Mouse (Mus musculus) layer of hippocampus, postnatal 10 days (tissue): ENCODE results near the gene Mfn2. TPM values are rescaled to one million over a fixed set of nuclear protein-coding genes. Genes with fewer than 3 reads are reported as not detected.

Experiments
- DNase-seq, 2 experiments: peaks; one replicate each; pipeline ENCODE4 v3.0.0; 2021; ENCODE audit warnings: low spot score in 2 of 2
- total RNA-seq, 2 experiments: library from RNA; stranded (reverse); gene quantifications; 2 replicates each; pipeline ENCODE4 v1.2.3; 2021

The Mfn2 gene
- total RNA-seq, 2 experiments from 2014 or later, result 149 to 175 TPM

GRCm38 (mm10) chr4:147918459-147919121 lies 14.1 kb upstream of the Mfn2 start:
- DNase-seq, result peak; percentile 59 to 64

DNA sequence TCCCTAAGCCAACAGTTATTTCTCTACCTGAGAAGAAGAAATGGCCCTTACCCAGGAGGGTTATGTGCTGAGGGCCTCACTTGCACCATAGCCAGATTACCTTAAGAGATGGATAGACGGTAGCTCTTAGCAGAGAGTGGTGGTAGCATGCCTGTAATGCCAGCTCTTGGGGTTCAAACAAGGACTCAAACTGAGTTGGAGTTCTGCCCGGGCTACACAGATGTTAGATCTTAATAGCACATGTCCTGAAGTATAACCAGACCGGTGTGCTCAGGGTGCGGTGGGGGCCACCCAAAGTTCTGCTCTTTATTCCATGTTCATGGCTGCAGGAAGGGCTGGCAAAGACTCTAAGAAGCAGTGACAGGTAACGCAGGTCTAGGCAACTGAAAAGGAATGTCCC lies 5.0 kb upstream of the Mfn2 start:
- DNase-seq, result no peak

DNA sequence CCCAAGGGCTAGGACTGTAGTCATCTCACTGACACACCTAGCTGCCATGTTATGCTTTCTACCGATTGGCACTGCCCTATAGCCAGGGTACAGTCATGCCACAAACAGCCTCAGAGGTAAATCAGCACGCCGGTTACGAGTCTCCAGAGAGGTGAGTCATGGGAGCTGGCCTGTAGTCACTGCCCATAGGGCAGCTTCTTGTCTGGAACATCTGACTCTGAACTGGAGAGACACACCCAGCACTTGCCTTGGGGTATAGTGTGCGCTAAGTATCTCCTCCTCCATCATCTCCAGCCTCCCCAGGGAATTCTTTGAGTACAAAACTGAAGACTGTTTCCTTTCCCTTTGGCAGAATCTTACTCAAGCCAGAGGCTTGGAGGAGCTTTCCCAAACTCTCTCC lies 1.7 kb upstream of the Mfn2 start:
- no peak for DNase-seq

- DNase-seq, result peak in 1 of 2 experiments; percentile 48
These were observed 671 bp upstream of the Mfn2 start for GRCm38 (mm10) chr4:147905090-147905659.

- DNase-seq, result no peak
These were observed 903 bp downstream of the Mfn2 start for GRCm38 (mm10) chr4:147903601-147904000.

DNA sequence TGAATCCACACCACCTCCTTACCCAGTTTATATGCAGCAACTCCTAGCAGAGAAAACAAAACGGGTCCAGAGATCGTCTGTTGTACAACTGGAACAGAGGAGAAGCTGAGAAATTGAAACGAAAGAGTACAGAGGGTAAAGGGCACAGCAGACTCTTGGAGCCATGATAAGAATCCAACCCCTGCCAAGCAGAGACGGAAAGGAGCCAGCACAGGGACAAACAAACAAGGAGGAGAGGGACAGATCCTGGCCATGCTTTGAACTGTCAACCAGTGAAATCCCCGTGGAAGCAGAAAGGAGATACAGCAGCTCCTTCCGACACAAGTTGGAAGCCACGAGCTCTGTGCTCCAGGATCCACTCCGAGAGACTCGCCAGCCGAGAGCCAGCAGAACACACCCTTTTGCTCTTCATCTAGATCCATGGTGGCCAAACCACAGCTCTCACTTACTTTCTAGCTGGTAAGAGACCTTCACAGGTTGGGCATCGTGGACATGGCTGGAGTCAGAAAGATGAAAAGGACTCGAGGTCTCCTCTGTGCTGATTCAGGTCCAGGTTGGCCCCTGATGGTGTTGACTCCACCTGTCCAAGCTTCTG lies 1.5 kb downstream of the Mfn2 start:
- DNase-seq, result no peak

DNA sequence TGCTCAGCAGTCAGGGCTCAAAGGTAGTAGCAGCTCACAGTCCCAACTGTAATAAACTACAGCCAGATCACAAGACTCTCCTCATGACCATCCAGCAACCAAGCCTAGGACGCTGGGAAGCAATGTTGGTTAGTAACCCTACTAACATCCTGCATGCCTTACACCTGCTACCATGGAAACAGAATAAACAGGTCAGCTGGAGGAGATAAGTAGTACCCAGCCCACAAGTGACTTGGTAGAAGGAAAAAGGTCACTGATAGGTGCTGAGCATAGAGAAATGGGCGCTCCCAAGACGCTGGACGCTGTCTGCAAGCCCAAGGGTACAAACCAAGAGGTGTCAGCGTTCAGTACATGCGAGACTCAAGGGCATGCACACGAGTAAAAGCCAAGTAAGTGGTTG lies 4.1 kb downstream of the Mfn2 start:
- no peak for DNase-seq

- no peak for DNase-seq
These were observed 7.2 kb downstream of the Mfn2 start for GRCm38 (mm10) chr4:147897348-147897747.

DNA sequence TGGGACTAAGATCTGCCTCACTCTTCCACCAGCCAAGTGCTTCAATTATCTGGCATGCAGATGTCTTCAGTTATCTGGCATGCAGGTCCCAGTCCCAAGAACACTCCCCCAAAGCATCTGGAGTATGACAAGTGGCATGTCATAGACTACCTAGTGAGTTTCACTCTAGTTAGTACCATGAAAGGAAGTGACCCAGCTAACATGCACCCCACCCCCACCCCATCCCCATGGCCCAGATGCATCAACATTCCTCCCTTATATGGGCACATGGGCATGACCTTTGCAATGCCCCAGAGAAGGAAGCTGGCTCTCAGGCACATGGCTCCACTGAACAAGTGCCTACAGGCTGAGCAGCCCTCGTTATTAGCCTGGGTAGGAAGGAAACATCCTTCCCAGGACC lies 8.1 kb downstream of the Mfn2 start:
- DNase-seq, result no peak

DNA sequence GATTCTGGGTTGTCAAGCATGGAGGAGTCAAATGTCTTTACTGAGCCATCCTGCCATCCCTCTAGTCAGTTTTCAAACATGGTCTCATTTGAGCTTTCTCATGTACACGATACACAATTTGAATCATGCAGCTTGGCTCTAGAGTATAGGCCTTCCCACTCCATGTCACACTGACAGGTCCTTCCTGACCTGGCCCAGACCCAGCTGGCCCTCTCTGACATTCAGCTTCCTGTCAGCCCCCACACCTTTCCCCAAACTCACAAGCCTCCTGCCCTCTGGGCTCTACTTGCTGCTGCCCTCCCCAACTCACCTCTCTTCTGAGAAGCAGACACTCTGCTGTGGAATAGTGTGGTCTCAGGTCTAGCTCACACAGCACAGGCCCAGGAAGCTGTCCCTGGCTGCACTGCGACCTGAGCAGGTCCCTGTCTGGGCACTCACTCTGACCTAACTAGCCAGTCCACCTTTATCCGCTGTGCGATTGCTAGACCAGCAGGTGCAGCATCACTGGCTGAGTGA lies 8.6 kb downstream of the Mfn2 start:
- DNase-seq, result no peak

- no peak for DNase-seq
These were observed 14.2 kb downstream of the Mfn2 start for GRCm38 (mm10) chr4:147890341-147890740.

DNA sequence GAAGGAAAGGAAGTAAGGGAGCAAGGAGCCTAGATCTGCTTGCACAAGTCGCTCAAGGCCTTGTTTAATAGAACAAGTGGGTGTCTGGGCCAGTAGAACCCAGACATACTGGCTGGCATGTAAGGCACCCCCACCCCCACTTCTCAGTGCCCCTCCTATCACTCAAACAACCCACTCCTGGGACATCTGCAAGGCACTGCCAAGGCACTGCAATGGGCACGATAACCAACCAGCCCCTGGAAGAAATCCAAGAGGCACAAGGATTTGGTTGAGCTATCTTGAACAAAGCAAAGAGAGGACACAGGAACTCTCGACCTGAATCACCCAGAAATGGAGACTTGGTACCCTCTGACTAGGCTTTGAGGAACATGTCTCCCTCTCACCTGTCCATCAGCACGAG lies 16.3 kb downstream of the Mfn2 start:
- no peak for DNase-seq

DNA sequence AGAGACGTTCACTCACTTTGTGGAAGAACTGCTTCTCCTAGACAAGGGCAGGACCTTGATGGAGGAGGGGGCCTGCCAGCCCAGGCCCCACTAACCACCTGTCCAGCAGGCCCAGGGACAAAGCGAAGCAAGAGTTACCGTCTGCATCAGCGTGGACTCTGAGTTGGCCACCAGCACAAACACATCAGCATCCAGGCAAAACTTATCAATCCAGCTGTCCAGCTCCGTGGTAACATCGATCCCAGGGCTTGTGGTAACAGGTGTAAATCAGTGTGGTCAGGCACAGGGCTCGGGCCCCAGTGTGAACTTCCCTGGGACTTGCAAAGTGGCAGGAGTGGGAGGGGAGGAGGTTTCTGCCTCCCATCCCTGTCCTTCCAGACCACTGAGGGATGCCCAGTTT lies 17.2 kb downstream of the Mfn2 start:
- DNase-seq, result no peak

DNA sequence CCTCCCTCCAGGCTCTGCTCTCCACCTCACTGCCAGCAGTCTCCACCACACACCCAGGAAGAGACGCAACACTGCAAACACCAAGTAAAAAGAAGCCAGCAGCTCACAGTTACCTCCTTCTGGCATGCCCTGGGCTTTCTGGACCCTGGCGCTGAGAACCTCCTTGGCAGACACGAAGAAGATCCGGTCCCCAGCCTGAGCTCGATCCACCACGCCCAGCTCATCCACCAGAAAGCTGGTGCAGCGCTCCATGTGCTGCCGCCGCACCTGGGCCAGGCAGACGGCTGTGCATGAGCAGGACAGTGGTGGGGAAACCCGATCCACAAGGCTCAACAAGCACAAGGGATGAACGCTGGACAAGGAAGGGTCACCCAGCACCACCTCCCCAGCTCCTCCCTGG lies 18.3 kb downstream of the Mfn2 start:
- DNase-seq, result no peak

GRCm38 (mm10) chr4:147884138-147884537 lies 20.4 kb downstream of the Mfn2 start:
- no peak for DNase-seq

- DNase-seq, result no peak
These were observed 21.5 kb downstream of the Mfn2 start for GRCm38 (mm10) chr4:147883041-147883440.

GRCm38 (mm10) chr4:147881792-147882191 lies 22.7 kb downstream of the Mfn2 start:
- DNase-seq, result no peak

DNA sequence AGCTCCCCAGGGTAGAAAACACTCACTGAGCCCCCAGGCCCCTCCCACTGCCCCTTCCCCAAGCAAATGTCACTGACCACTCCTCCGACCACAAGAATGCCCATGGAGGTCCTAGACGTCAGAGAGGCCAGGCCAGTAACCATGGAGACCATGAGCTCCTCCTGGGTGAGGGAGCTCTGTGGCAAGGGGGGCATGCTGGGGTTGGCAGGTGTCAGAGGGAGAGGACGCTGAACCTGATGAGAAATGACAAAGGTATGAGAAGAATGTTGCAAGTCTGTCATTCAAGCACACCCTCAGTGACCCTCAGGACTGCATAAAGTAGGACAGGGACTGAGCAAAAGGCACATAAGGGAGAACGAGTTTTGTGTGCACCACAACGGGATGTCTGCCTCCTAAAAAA lies 24.6 kb downstream of the Mfn2 start:
- no peak for DNase-seq

DNA sequence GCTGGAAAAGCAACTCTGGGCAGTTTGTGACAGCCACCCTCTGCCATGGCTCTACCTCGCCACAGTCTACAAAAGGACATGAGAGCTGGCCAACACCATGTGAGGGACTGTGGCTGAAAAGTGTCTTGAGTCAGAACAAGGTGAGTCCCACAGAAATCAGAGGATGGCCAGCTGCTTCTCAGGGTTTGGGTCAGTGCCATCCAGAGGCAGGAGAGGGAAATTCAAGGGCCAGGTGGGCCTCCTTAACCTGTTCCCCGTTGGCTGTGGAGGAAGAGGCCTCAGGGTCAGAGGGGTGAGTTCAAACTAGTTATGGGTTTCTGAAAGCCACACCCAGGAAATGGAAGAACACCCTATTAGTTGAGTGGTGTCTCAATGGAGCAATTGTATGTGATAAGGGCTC lies 25.0 kb downstream of the Mfn2 start:
- DNase-seq, result no peak

- no peak for DNase-seq
These were observed 26.0 kb downstream of the Mfn2 start for GRCm38 (mm10) chr4:147878537-147878936.

GRCm38 (mm10) chr4:147875852-147876575 lies 28.5 kb downstream of the Mfn2 start:
- DNase-seq, result no peak

- DNase-seq, result no peak
These were observed 35.3 kb downstream of the Mfn2 start for GRCm38 (mm10) chr4:147869238-147869637.
